Mouse (Mus musculus) CH12.LX (cell line): ENCODE measurements around the gene Sept9. TPM values are rescaled to one million over a fixed set of nuclear protein-coding genes. Genes with fewer than 3 reads are reported as not detected.

Experiments used
- DNase-seq: peaks from one replicate; pipeline ENCODE4 v3.0.0-alpha.2; 2013; ENCODE audit errors: extremely low read depth
- H3K27ac ChIP-seq: 2 replicates; pipeline ENCODE4 v1.5.1; 2012; ENCODE audit warnings: low read depth, mild to moderate bottlenecking, control low read depth, moderate library complexity; ENCODE audit not compliant: insufficient read depth
- H3K27me3 ChIP-seq: replicated peaks from 2 replicates; pipeline ENCODE3; 2012; ENCODE audit warnings: inconsistent platforms
- H3K36me3 ChIP-seq, 2 experiments: replicated peaks in 1 of 2; 2 replicates each; pipeline versions ENCODE3 to v1.6.1; 2012; ENCODE audit warnings: inconsistent platforms in 1 of 2, low read length in 1 of 2, mild to moderate bottlenecking in 1 of 2, mixed read lengths in 1 of 2, moderate library complexity in 1 of 2; ENCODE audit not compliant: control insufficient read depth in 1 of 2, insufficient read depth in 1 of 2
- H3K4me1 ChIP-seq, 2 experiments: 2 replicates each; pipeline ENCODE4 v1.6.1; 2012; ENCODE audit warnings: inconsistent platforms in 1 of 2, moderate library complexity in 1 of 2; ENCODE audit not compliant: insufficient read depth in 2 of 2, control insufficient read depth in 1 of 2
- H3K4me2 ChIP-seq: 2 replicates; pipeline ENCODE4 v1.6.1; 2012; ENCODE audit warnings: low read depth, mild to moderate bottlenecking, control low read depth; ENCODE audit not compliant: poor library complexity, insufficient read depth, severe bottlenecking
- H3K4me3 ChIP-seq, 3 experiments: fragments of 150-350 bp in 1 of 3; sonication (generic) in 1 of 3; replicated peaks in 1 of 3; 2 replicates each; pipeline versions ENCODE3 to v1.5.1; 2011 to 2012; ENCODE audit warnings: low read depth in 2 of 3, low read length in 2 of 3, mild to moderate bottlenecking in 2 of 3, moderate library complexity in 2 of 3, control low read depth in 1 of 3, improper control_type of control experiment in 1 of 3, inconsistent platforms in 1 of 3, mixed read lengths in 1 of 3; ENCODE audit not compliant: poor library complexity in 1 of 3
- H3K79me2 ChIP-seq: replicated peaks from 2 replicates; pipeline ENCODE4 v1.6.1; 2012; ENCODE audit warnings: mild to moderate bottlenecking, moderate library complexity; ENCODE audit not compliant: control insufficient read depth, poor library complexity, insufficient read depth, severe bottlenecking; ENCODE audit errors: extremely low read depth
- H3K9ac ChIP-seq: 2 replicates; pipeline ENCODE4 v1.6.1; 2012; ENCODE audit warnings: low read depth, mild to moderate bottlenecking, control low read depth, moderate library complexity; ENCODE audit not compliant: insufficient read depth
- H3K9me3 ChIP-seq: replicated peaks from 2 replicates; pipeline ENCODE3; 2012; ENCODE audit warnings: low read length, inconsistent platforms, mixed read lengths
- CHD1 ChIP-seq: IDR thresholded peaks from 2 replicates; pipeline ENCODE4 v1.6.1; 2012; ENCODE audit warnings: low read depth, low read length, improper control_type of control experiment, inconsistent platforms
- CHD2 ChIP-seq: IDR thresholded peaks from 2 replicates; pipeline ENCODE4 v1.6.1; 2011; ENCODE audit warnings: low read length, improper control_type of control experiment
- CTCF ChIP-seq, 2 experiments: IDR thresholded peaks in 1 of 2; conservative IDR thresholded peaks in 1 of 2; 2 replicates each; pipeline ENCODE4 v1.5.1; 2011 to 2012; ENCODE audit warnings: low read depth in 2 of 2, low read length in 2 of 2, improper control_type of control experiment in 1 of 2, inconsistent platforms in 1 of 2, mild to moderate bottlenecking in 1 of 2, moderate library complexity in 1 of 2
- E2F4 ChIP-seq: IDR thresholded peaks from 2 replicates; pipeline ENCODE4 v1.6.1; 2011; ENCODE audit warnings: low read depth, low read length, improper control_type of control experiment; ENCODE audit not compliant: insufficient replicate concordance
- EP300 ChIP-seq: IDR thresholded peaks from 2 replicates; pipeline ENCODE4 v1.6.1; 2011; ENCODE audit warnings: low read length, improper control_type of control experiment
- GABPA ChIP-seq: IDR thresholded peaks from 2 replicates; pipeline ENCODE4 v1.6.1; 2012; ENCODE audit warnings: low read depth, low read length, improper control_type of control experiment, inconsistent platforms; ENCODE audit not compliant: insufficient replicate concordance
- IRF4 ChIP-seq: IDR thresholded peaks from 2 replicates; pipeline ENCODE4 v1.6.1; 2014; ENCODE audit warnings: low read depth, mild to moderate bottlenecking, inconsistent platforms, low read length, improper control_type of control experiment
- JUN ChIP-seq: IDR thresholded peaks from 2 replicates; pipeline ENCODE4 v1.6.1; 2011; ENCODE audit warnings: low read depth, mild to moderate bottlenecking, low read length, improper control_type of control experiment, moderate library complexity; ENCODE audit not compliant: insufficient read depth
- JUND ChIP-seq: conservative IDR thresholded peaks from 2 replicates; pipeline ENCODE4 v1.6.1; 2011; ENCODE audit warnings: low read depth, low read length, improper control_type of control experiment
- KAT2A ChIP-seq: IDR thresholded peaks from 2 replicates; pipeline ENCODE4 v1.6.1; 2012; ENCODE audit warnings: low read length, improper control_type of control experiment, inconsistent platforms; ENCODE audit not compliant: insufficient replicate concordance
- MAX ChIP-seq: IDR thresholded peaks from 2 replicates; pipeline ENCODE4 v1.6.1; 2011; ENCODE audit warnings: low read length, improper control_type of control experiment
- MEF2A ChIP-seq: IDR thresholded peaks from 2 replicates; pipeline ENCODE4 v1.6.1; 2014; ENCODE audit warnings: low read depth, mild to moderate bottlenecking, inconsistent platforms, low read length, improper control_type of control experiment, borderline replicate concordance
- MYC ChIP-seq: IDR thresholded peaks from 2 replicates; pipeline ENCODE4 v1.6.1; 2011; ENCODE audit warnings: low read depth, mild to moderate bottlenecking, improper control_type of control experiment, low read length
- NELFE ChIP-seq: IDR thresholded peaks from 2 replicates; pipeline ENCODE4 v1.6.1; 2011; ENCODE audit warnings: low read depth, low read length, improper control_type of control experiment
- NRF1 ChIP-seq: IDR thresholded peaks from 2 replicates; pipeline ENCODE4 v1.6.1; 2014; ENCODE audit warnings: low read depth, mild to moderate bottlenecking, inconsistent platforms, low read length, improper control_type of control experiment, moderate library complexity
- PAX5 ChIP-seq: IDR thresholded peaks from 2 replicates; pipeline ENCODE4 v1.6.1; 2012; ENCODE audit warnings: low read length, inconsistent platforms, mixed read lengths
- RAD21 ChIP-seq: IDR thresholded peaks from 2 replicates; pipeline ENCODE4 v1.6.1; 2011; ENCODE audit warnings: low read depth, mild to moderate bottlenecking, low read length, improper control_type of control experiment, moderate library complexity
- RCOR1 ChIP-seq: conservative IDR thresholded peaks from 2 replicates; pipeline ENCODE4 v1.6.1; 2012; ENCODE audit warnings: low read depth, mild to moderate bottlenecking, inconsistent platforms, low read length, improper control_type of control experiment
- ZC3H11A ChIP-seq: IDR thresholded peaks from 2 replicates; pipeline ENCODE4 v1.6.1; 2012; ENCODE audit warnings: low read depth, mild to moderate bottlenecking, inconsistent platforms, low read length, improper control_type of control experiment
- ZKSCAN1 ChIP-seq: IDR thresholded peaks from 2 replicates; pipeline ENCODE4 v1.6.1; 2012; ENCODE audit warnings: low read depth, inconsistent platforms, low read length, improper control_type of control experiment, borderline replicate concordance
- ZMIZ1 ChIP-seq: IDR thresholded peaks from 2 replicates; pipeline ENCODE4 v1.6.1; 2012; ENCODE audit warnings: low read depth, mild to moderate bottlenecking, inconsistent platforms, low read length, improper control_type of control experiment
- ZNF384 ChIP-seq: IDR thresholded peaks from 2 replicates; pipeline ENCODE4 v1.6.1; 2012; ENCODE audit warnings: low read depth, low read length, improper control_type of control experiment, inconsistent platforms
- dilution Hi-C: fragments of 300-500 bp; cut with MboI; formaldehyde crosslinking; loops from 2 replicates; pipeline ENCODE4 v1.14.3; 2020; ENCODE audit warnings: low sequenced_read_pairs; ENCODE audit not compliant: extremely low pct_unique_long_range_greater_than_20kb, extremely low pct_ligation_motif_present
- in situ Hi-C: fragments of 300-500 bp; cut with MboI; formaldehyde crosslinking; loops from 3 replicates; pipeline ENCODE4 v1.14.3; 2019; ENCODE audit warnings: low sequenced_read_pairs, low pct_ligation_motif_present, low pct_unique_long_range_greater_than_20kb, mixed read lengths
- polyA plus RNA-seq: library from polyadenylated mRNA; unstranded; fragments of >175 nt; gene quantifications from 2 replicates; pipeline ENCODE4 v1.2.1, GENCODE M21; 2012; ENCODE audit warnings: low read depth; ENCODE audit not compliant: insufficient read length
- total RNA-seq, 2 experiments: library from RNA; depleted of rRNA; stranded (reverse); fragments of 300-350 nt in 1 of 2; fragments of >200 nt in 1 of 2; gene quantifications; 2 replicates each; pipeline ENCODE4 v1.2.3; 2012 to 2014

The Sept9 gene
- total and polyA plus RNA-seq, 3 experiments: 47.6 to 128 (median 110) TPM

DNA sequence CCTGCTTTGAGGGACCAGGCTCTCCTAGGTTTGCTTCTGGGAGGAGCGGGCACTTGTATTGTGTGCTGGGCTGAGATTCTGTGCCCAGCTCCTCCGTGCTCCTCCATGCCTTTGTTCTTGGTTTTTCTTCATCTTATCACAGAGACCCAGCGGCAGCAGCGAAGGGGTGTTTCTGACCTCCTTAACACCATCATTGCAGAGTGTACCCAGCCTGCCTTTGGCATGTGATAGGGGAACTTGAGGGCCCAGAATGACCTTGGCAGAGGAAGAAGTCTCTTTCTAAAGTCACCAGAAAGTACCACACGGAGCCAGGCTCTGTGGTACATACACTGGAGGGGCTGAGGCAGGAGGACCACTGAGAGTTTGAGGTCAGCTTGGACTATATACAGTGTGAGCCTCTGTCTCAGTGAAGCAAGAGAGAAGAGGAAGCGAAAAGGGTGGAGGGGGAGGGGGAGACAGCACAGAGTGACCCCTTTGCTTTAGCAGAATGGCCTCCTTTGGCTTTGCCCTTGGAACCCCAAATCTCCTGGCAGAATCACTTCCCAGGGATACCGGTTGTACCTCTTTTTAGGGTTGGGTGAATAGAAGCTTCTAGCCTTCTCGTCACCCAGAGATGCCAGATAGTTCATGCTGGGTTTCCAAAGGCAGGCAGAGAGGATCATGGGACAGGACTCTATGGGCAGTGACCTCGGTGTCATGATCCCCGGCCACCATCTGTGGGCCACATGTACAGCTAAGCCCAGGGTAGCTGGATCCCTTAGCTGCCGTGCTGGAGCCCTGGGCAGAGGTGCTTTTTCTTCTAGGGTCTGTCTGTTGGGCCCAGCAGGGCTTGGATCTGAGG lies 83.8 kb downstream of the Sept9 start:
- H3K9me3 ChIP-seq: no peaks in the 10 kb centered on the region
- no peak overlapping the region for H3K4me2 ChIP-seq
- dilution Hi-C loops: no loop called here
- in situ Hi-C loops: no loop called here
- no peaks in the 10 kb centered on the region for H3K27me3 ChIP-seq
- peaks cover 19 to 44% of the 10 kb centered on the region in 2 experiments for H3K4me1 ChIP-seq
- peaks cover 10% of the 10 kb centered on the region; the same call in 1 of the 2 replicates for H3K79me2 ChIP-seq
- TF ChIP-seq IRF4: peak; percentile 70
- TF ChIP-seq CHD2: peak; percentile 66
- no peak for TF ChIP-seq PAX5
- TF ChIP-seq EP300: peak; percentile 61
- TF ChIP-seq, all 38 proteins: peak for 3
- Histone ChIP-seq H3K4me3 (no peak overlapping the region), H3K9ac (no peak overlapping the region), H3K36me3 (peaks cover 18 to 73% of the 10 kb centered on the region in 2 experiments), H3K27ac (no peak overlapping the region)
- DNase-seq: no peak

DNA sequence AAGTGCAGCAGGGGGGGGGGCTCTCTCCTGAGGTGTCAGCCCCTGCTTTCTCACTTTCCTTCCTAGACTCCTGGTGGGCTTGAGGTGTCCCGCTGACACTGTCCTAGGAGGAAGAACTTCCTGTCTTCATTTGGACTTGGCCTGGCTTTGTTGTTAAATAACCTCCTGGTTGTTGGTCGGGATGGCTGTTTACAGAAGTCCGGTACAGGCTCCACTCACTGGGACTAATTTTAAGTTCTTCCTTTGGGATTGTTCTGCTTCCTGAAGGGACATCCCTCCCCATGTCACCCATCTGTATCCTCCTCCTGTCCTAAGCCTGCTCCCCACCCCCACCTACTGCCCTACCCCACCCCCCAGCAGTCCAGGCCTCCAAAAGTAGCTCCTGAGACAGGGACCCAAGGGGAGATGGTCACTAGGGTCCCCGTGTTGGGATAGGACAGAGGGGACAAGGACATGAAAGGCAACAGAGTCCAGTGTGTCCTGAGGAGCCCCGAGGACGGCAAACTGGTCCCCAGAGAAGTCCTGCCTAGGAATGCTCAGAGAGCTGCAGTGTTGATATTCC lies 84.5 kb downstream of the Sept9 start:
- in situ Hi-C loops (no loop called here), dilution Hi-C loops (no loop called here)
- peaks cover 19 to 49% of the 10 kb centered on the region in 2 experiments for H3K4me1 ChIP-seq
- H3K36me3 ChIP-seq: peaks cover 18 to 70% of the 10 kb centered on the region in 2 experiments
- H3K9ac ChIP-seq: no peak overlapping the region
- H3K4me2 ChIP-seq: no peak overlapping the region
- H3K79me2 ChIP-seq: peaks cover 10% of the 10 kb centered on the region; the same call in 1 of the 2 replicates
- no peak for DNase-seq
- no peak overlapping the region for H3K4me3 ChIP-seq
- H3K9me3 ChIP-seq: no peaks in the 10 kb centered on the region
- no peak overlapping the region for H3K27ac ChIP-seq
- H3K27me3 ChIP-seq: no peaks in the 10 kb centered on the region
- TF ChIP-seq ZC3H11A: no peak
- TF ChIP-seq JUN: no peak
- no peak for TF ChIP-seq MAX
- no peak for TF ChIP-seq ZKSCAN1
- TF ChIP-seq CHD1: no peak
- TF ChIP-seq IRF4: no peak
- TF ChIP-seq NRF1: no peak
- no peak for TF ChIP-seq E2F4
- no peak for TF ChIP-seq RCOR1
- TF ChIP-seq GABPA: no peak
- no peak for TF ChIP-seq CTCF (conservative IDR thresholded peaks at IDR 0.05 in 1 of 2, IDR thresholded peaks at IDR 0.05 in 1 of 2; ENCODE audit: low read depth in 2 of 2, low read length in 2 of 2)
- TF ChIP-seq RAD21: no peak
- no peak for TF ChIP-seq NELFE
- TF ChIP-seq ZNF384: no peak
- no peak for TF ChIP-seq MYC
- no peak for TF ChIP-seq KAT2A
- no peak for TF ChIP-seq JUND
- TF ChIP-seq ZMIZ1: no peak
- no peak for TF ChIP-seq MEF2A
